ENCODE assay signal across 9 mouse cellular contexts in genomic region chr12:79859354-79860247, GRCm38 (mm10).
DNase-seq lines count a peak whose midpoint lies in the region; ATAC-seq lines count a peak whose summit lies in the region.
"Had no signal": no experiment of that assay in that cellular context is flagged by ENCODE, and none has a peak within 500 bp of the region (broad histone marks: within the 10 kb centered on the region; RNA-seq: fewer than 3 reads in every experiment).

No protein-coding gene starts in this region.

- peak; percentile 59 for DNase-seq in NIH3T3 (ENCODE audit: low read depth)
- DNase-seq in embryo, embryonic 9.5 days (ENCODE audit: extremely low spot score) = peak; percentile 73
- DNase-seq in heart, postnatal 14 days = peak; percentile 64 to 73
- peak; percentile 64 to 67 for DNase-seq in kidney, postnatal 36 days
- DNase-seq in midbrain, embryonic 11.5 days (ENCODE audit: low spot score, missing footprints) = no peak
- no peak for DNase-seq in frontal cortex, postnatal 36 days (ENCODE audit: low spot score in 2 of 2)
- DNase-seq in layer of hippocampus, adult 11-12 months (ENCODE audit: low spot score) = no peak

- no peaks in the 10 kb centered on the region for H3K36me3 ChIP-seq in midbrain, embryonic 11.5 days (ENCODE audit: control insufficient read depth, insufficient read depth, low read length)

- 15% methylated on average over 14 of the region's 14 CpGs for WGBS in midbrain, embryonic 11.5 days

- peak overlapping the region; percentile 3; the same call in 1 of the 2 replicates for H3K9ac ChIP-seq in midbrain, embryonic 11.5 days (ENCODE audit: low read length)

- intact Hi-C loops in heart, postnatal 14 days (cut with DNase I) = no loop called here

- H3K9me3 ChIP-seq in midbrain, embryonic 11.5 days (ENCODE audit: control insufficient read depth, low read length) = no peaks in the 10 kb centered on the region

- peak; percentile 79 for ATAC-seq in midbrain, embryonic 11.5 days (ENCODE audit: low FRiP score)
- ATAC-seq in megakaryocyte progenitor cell, adult 5-6 weeks (replicated peaks; ENCODE audit: poor library complexity) = no peak
- ATAC-seq: Patski had no signal

- peak overlapping the region; percentile 63 for H3K27ac ChIP-seq in midbrain, embryonic 11.5 days (ENCODE audit: low read depth, low read length)

- no peaks in the 10 kb centered on the region for H3K27me3 ChIP-seq in midbrain, embryonic 11.5 days (ENCODE audit: control insufficient read depth, insufficient read depth, low read length)
- H3K27me3 ChIP-seq: Patski had no signal

- no peak overlapping the region for H3K4me2 ChIP-seq in midbrain, embryonic 11.5 days

- H3K4me3 ChIP-seq in midbrain, embryonic 11.5 days (ENCODE audit: low read depth, low read length) = no peak overlapping the region

- peaks cover 14% of the 10 kb centered on the region for H3K4me1 ChIP-seq in midbrain, embryonic 11.5 days (ENCODE audit: control insufficient read depth, insufficient read depth, low read length)

Comparison
In these comparisons a context has a peak if more than half of its experiments do, and no peak if none do; other contexts are left out.
1. DNase-seq: peak in NIH3T3 (single experiment), embryo, embryonic 9.5 days (single experiment), heart, postnatal 14 days (2 of 2) and kidney, postnatal 36 days (2 of 2); none in midbrain, embryonic 11.5 days (single experiment), frontal cortex, postnatal 36 days (0 of 2) and layer of hippocampus, adult 11-12 months (single experiment).